ENCODE assay signal across 26 mouse cellular contexts in the genomic region with DNA sequence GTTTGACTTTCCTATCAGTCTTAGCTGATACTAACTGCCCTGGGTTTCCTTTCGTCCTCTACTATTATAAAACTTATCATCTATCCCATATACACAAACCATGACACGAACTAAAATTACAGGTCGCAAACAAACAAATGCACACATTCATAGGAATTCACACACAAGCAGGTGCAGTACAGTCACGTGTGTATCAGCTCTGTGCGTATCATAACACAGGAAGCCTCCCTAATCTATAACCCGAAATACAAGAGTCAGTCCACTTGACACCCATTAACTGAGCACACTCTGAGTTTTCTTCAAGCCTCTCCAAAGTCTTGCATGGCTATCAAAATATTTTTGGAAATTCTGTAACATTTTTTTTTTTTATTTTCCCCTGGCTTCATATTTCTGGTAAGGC. TPM values are rescaled to one million over a fixed set of nuclear protein-coding genes. Genes with fewer than 3 reads are reported as not detected.
DNase-seq lines count a peak whose midpoint lies in the region; ATAC-seq and TF ChIP-seq lines count a peak whose summit lies in the region.
"Had no signal": no experiment of that assay in that cellular context is flagged by ENCODE, and none has a peak within 500 bp of the region (broad histone marks: within the 10 kb centered on the region; RNA-seq: fewer than 3 reads in every experiment).

No protein-coding gene starts in this region.

- TF ChIP-seq RAD21 in MEL (IDR thresholded peaks at IDR 0.05; ENCODE audit: low read depth, low read length) = no peak

- TF ChIP-seq EP300 in heart, postnatal 0 days (IDR thresholded peaks at IDR 0.05; ENCODE audit: low read depth) = no peak
- TF ChIP-seq EP300 in MEL (IDR thresholded peaks at IDR 0.05; ENCODE audit: low read depth in 1 of 2, low read length in 2 of 2) = 0 out of 4 replicates have a peak, but pooled peaks of 1 of the 2 experiments have one; percentile 3
- no peak for TF ChIP-seq EP300 in liver, postnatal 0 days (IDR thresholded peaks at IDR 0.05; ENCODE audit: low read depth)

- no peak for TF ChIP-seq CTCF in heart, postnatal 0 days (IDR thresholded peaks at IDR 0.05; ENCODE audit: low read depth)
- TF ChIP-seq CTCF in MEL (IDR thresholded peaks at IDR 0.05 in 2 of 3, conservative IDR thresholded peaks at IDR 0.05 in 1 of 3; ENCODE audit: control insufficient read depth in 1 of 3, insufficient read depth in 1 of 3, low read depth in 2 of 3, low read length in 3 of 3, poor library complexity in 1 of 3, severe bottlenecking in 1 of 3) = no peak
- TF ChIP-seq CTCF in liver, postnatal 0 days (IDR thresholded peaks at IDR 0.05; ENCODE audit: low read depth) = no peak

- intact Hi-C loops in heart, postnatal 36 days (cut with DNase I) = loop anchor here (2.0 kb wide), 1 partner anchor 58 kb away; no protein-coding TSS in a partner anchor

- ATAC-seq in heart, postnatal 0 days (ENCODE audit: insufficient read depth, low read depth) = no peak
- ATAC-seq in erythroid progenitor cell, adult 5-6 weeks (replicated peaks; ENCODE audit: low FRiP score, poor library complexity, severe bottlenecking) = peak; percentile 61
- peak; percentile 32; the same call in 1 of the 2 replicates for ATAC-seq in liver, postnatal 0 days
- no peak for ATAC-seq in intestine, embryonic 16.5 days

- peaks cover 27% of the 10 kb centered on the region for H3K4me1 ChIP-seq in heart, postnatal 0 days (ENCODE audit: control insufficient read depth, insufficient read depth)
- peaks cover 25 to 48% of the 10 kb centered on the region in 2 experiments for H3K4me1 ChIP-seq in MEL (ENCODE audit: control insufficient read depth in 1 of 2, insufficient read depth in 2 of 2, low read length in 2 of 2)
- H3K4me1 ChIP-seq in liver, postnatal 0 days (ENCODE audit: insufficient read depth) = peaks cover 43% of the 10 kb centered on the region
- H3K4me1 ChIP-seq in intestine, embryonic 16.5 days (ENCODE audit: control insufficient read depth, insufficient read depth, low read length) = peaks cover 20% of the 10 kb centered on the region

- no peak overlapping the region for H3K9ac ChIP-seq in heart, postnatal 0 days (replicated peaks; ENCODE audit: low read depth, low read length)
- peak overlapping the region; percentile 43 for H3K9ac ChIP-seq in MEL (ENCODE audit: control insufficient read depth, low read depth, low read length, poor library complexity, severe bottlenecking)
- no peak overlapping the region for H3K9ac ChIP-seq in liver, postnatal 0 days (replicated peaks)
- no peak overlapping the region for H3K9ac ChIP-seq in intestine, embryonic 16.5 days (ENCODE audit: low read depth, low read length)
- H3K9ac ChIP-seq: embryonic facial prominence, embryonic 15.5 days; forebrain, embryonic 12.5 days; lung, embryonic 15.5 days; neural tube, embryonic 13.5 days had no signal

- TF ChIP-seq POLR2A in MEL (IDR thresholded peaks at IDR 0.05; ENCODE audit: control insufficient read depth in 1 of 2, insufficient read depth in 1 of 2, low read depth in 1 of 2, low read length in 2 of 2, poor library complexity in 1 of 2) = no peak

- H3K4me3 ChIP-seq in heart, postnatal 0 days (ENCODE audit: low read depth, low read length) = no peak overlapping the region
- H3K4me3 ChIP-seq in MEL (ENCODE audit: control insufficient read depth in 1 of 2, insufficient read depth in 1 of 2, low read depth in 2 of 2, low read length in 2 of 2) = peak overlapping the region; percentile 18 to 32; a peak in 3 of 4 replicates
- no peak overlapping the region for H3K4me3 ChIP-seq in liver, postnatal 0 days (ENCODE audit: low read depth, low read length)
- no peak overlapping the region for H3K4me3 ChIP-seq in intestine, embryonic 16.5 days (ENCODE audit: low read length)
- H3K4me3 ChIP-seq: embryonic facial prominence, embryonic 15.5 days; forebrain, embryonic 12.5 days; lung, embryonic 15.5 days; neural tube, embryonic 13.5 days had no signal

- H3K36me3 ChIP-seq in heart, postnatal 0 days (replicated peaks; ENCODE audit: control insufficient read depth, insufficient read depth, low read length) = no peaks in the 10 kb centered on the region
- peaks cover 0 to 36% of the 10 kb centered on the region in 2 experiments; a peak in 2 of 4 replicates for H3K36me3 ChIP-seq in MEL (ENCODE audit: control insufficient read depth in 1 of 2, insufficient read depth in 2 of 2, low read length in 2 of 2)
- H3K36me3 ChIP-seq in liver, postnatal 0 days (replicated peaks; ENCODE audit: insufficient read depth, low read length) = no peaks in the 10 kb centered on the region
- no peaks in the 10 kb centered on the region for H3K36me3 ChIP-seq in intestine, embryonic 16.5 days (ENCODE audit: control insufficient read depth, insufficient read depth, low read length)
- H3K36me3 ChIP-seq: embryonic facial prominence, embryonic 15.5 days; forebrain, embryonic 12.5 days; lung, embryonic 15.5 days; neural tube, embryonic 13.5 days had no signal

- H3K79me2 ChIP-seq in MEL (ENCODE audit: control insufficient read depth, insufficient read depth, low read length, poor library complexity) = no peaks in the 10 kb centered on the region

- H3K9me3 ChIP-seq in heart, postnatal 0 days (replicated peaks; ENCODE audit: control insufficient read depth, low read length) = no peaks in the 10 kb centered on the region
- no peaks in the 10 kb centered on the region for H3K9me3 ChIP-seq in MEL (replicated peaks; ENCODE audit: insufficient read depth, low read length)
- H3K9me3 ChIP-seq in liver, postnatal 0 days (ENCODE audit: low read length) = no peaks in the 10 kb centered on the region
- H3K9me3 ChIP-seq in intestine, embryonic 16.5 days (ENCODE audit: control insufficient read depth, low read length) = no peaks in the 10 kb centered on the region
- H3K9me3 ChIP-seq: embryonic facial prominence, embryonic 15.5 days; forebrain, embryonic 12.5 days; lung, embryonic 15.5 days; neural tube, embryonic 13.5 days had no signal

- peak overlapping the region; percentile 46; the same call in 1 of the 2 replicates for H3K4me2 ChIP-seq in heart, postnatal 0 days (ENCODE audit: low read depth, low read length)
- peak overlapping the region; percentile 54 for H3K4me2 ChIP-seq in liver, postnatal 0 days (ENCODE audit: low read depth, low read length)
- H3K4me2 ChIP-seq in intestine, embryonic 16.5 days (ENCODE audit: low read depth, low read length) = no peak overlapping the region
- H3K4me2 ChIP-seq: forebrain, embryonic 12.5 days; midbrain, embryonic 11.5 days had no signal

- H3K27ac ChIP-seq in heart, postnatal 0 days (ENCODE audit: low read depth) = peak overlapping the region; percentile 88; the same call in 1 of the 2 replicates
- H3K27ac ChIP-seq in MEL (ENCODE audit: control insufficient read depth, low read depth, low read length) = peak overlapping the region; percentile 50
- peak overlapping the region; percentile 76 for H3K27ac ChIP-seq in liver, postnatal 0 days (ENCODE audit: low read depth)
- H3K27ac ChIP-seq in intestine, embryonic 16.5 days (ENCODE audit: low read length) = no peak overlapping the region
- H3K27ac ChIP-seq: forebrain, embryonic 12.5 days had no signal

- 67% methylated on average over 6 of the region's 6 CpGs for WGBS in heart, postnatal 0 days
- WGBS in liver, postnatal 0 days (ENCODE audit: insufficient replicate concordance) = 56% methylated on average over 6 of the region's 6 CpGs
- WGBS in intestine, embryonic 16.5 days = 82% methylated on average over 6 of the region's 6 CpGs

- no peaks in the 10 kb centered on the region for H3K27me3 ChIP-seq in heart, postnatal 0 days (ENCODE audit: control insufficient read depth, insufficient read depth, low read length)
- H3K27me3 ChIP-seq in MEL (ENCODE audit: control insufficient read depth in 1 of 2, insufficient read depth in 2 of 2, low read length in 2 of 2) = no peaks in the 10 kb centered on the region
- no peaks in the 10 kb centered on the region for H3K27me3 ChIP-seq in liver, postnatal 0 days (ENCODE audit: insufficient read depth, low read length)
- H3K27me3 ChIP-seq in intestine, embryonic 16.5 days (replicated peaks; ENCODE audit: control insufficient read depth, insufficient read depth, low read length) = no peaks in the 10 kb centered on the region
- H3K27me3 ChIP-seq: embryonic facial prominence, embryonic 15.5 days; forebrain, embryonic 12.5 days; lung, embryonic 15.5 days; neural tube, embryonic 13.5 days had no signal

- no peak for DNase-seq in heart, postnatal 0 days (ENCODE audit: low spot score)
- no peak for DNase-seq in heart, postnatal 36 days
- DNase-seq in MEL (ENCODE audit: low read depth, low spot score) = peak; percentile 40
- DNase-seq in liver, postnatal 0 days = no peak
- DNase-seq in urinary bladder, postnatal 14 days (ENCODE audit: low spot score) = no peak
- DNase-seq: adrenal gland, postnatal 25 days; cerebellum, adult 18-20 months; cerebellum, postnatal 25 days; layer of hippocampus, adult 9-11 months; right cerebral cortex, adult 18-20 months had no signal

TF ChIP-seq in MEL, 35 proteins besides CTCF, POLR2A, EP300 and RAD21 (continues in another document):
- TF ChIP-seq ZC3H11A (IDR thresholded peaks at IDR 0.05; ENCODE audit: low read depth, low read length) = no peak

RNA-seq across cellular contexts. Expression of a gene that starts 15.9 kb away (rescaled TPM):
- not detected in 2 replicates for total RNA-seq in heart, postnatal 0 days (2014; rRNA removed; ENCODE audit: low replicate concordance)
- polyA plus RNA-seq in heart, postnatal 0 days (2015; fragmentation: Nextera tagmentation; extraction: Ambion mirVana) = not detected in 2 replicates
- not detected for total RNA-seq in heart, postnatal 36 days (2021)
- total RNA-seq in MEL (2012; rRNA removed) = not detected in 2 replicates
- polyA plus RNA-seq in MEL (2012; ENCODE audit: insufficient read depth in 1 of 2, insufficient read length in 2 of 2, low read depth in 1 of 2, low replicate concordance in 2 of 2, missing spikeins in 1 of 2) = not detected
- not detected in 2 replicates for total RNA-seq in erythroid progenitor cell, adult 5-6 weeks (2015; ENCODE audit: low replicate concordance)
- total RNA-seq in erythroid progenitor cell, adult 5-6 weeks (2017; ENCODE audit: low replicate concordance) = not detected in 2 replicates
- not detected in 2 replicates for polyA plus RNA-seq in liver, postnatal 0 days (2015; fragmentation: Nextera tagmentation; extraction: Ambion mirVana)
- not detected in 2 replicates for polyA plus RNA-seq in intestine, embryonic 16.5 days (2015; fragmentation: Nextera tagmentation; extraction: Ambion mirVana)
- total RNA-seq: adrenal gland, postnatal 25 days; ES-E14; gastrocnemius, postnatal 10 days; heart, adult 8-10 months; hematopoietic stem cell, adult 5-6 weeks; left cerebral cortex, adult 8-10 months; monocyte, adult 5-6 weeks had no signal
- polyA plus RNA-seq: C2C12; embryonic facial prominence, embryonic 15.5 days; forebrain, embryonic 12.5 days; limb, embryonic 11.5 days; lung, embryonic 15.5 days; midbrain, embryonic 11.5 days; neural tube, embryonic 13.5 days; testis, adult 2 months had no signal

RNA-seq across cellular contexts. Expression of a gene that starts 22.2 kb away (rescaled TPM):
- 62.1 and 72.7 TPM in 2 replicates for total RNA-seq in heart, postnatal 0 days (2014; rRNA removed; ENCODE audit: low replicate concordance)
- 24.7 and 28.3 TPM in 2 replicates for polyA plus RNA-seq in heart, postnatal 0 days (2015; fragmentation: Nextera tagmentation; extraction: Ambion mirVana)
- 10 to 100 TPM; 34.9 to 37.6 TPM for total RNA-seq in heart, postnatal 36 days (2021)
- total RNA-seq in MEL (2012; rRNA removed) = 34.9 and 36.1 TPM in 2 replicates
- polyA plus RNA-seq in MEL (2012; ENCODE audit: insufficient read depth in 1 of 2, insufficient read length in 2 of 2, low read depth in 1 of 2, low replicate concordance in 2 of 2, missing spikeins in 1 of 2) = 100 to 1,000 TPM in 1 of 2 experiments, 10 to 100 TPM in 1; 27.8 to 299 TPM
- 188 and 216 TPM in 2 replicates for total RNA-seq in erythroid progenitor cell, adult 5-6 weeks (2015; ENCODE audit: low replicate concordance)
- 249 and 271 TPM in 2 replicates for total RNA-seq in erythroid progenitor cell, adult 5-6 weeks (2017; ENCODE audit: low replicate concordance)
- polyA plus RNA-seq in liver, postnatal 0 days (2015; fragmentation: Nextera tagmentation; extraction: Ambion mirVana) = 20.5 and 21.8 TPM in 2 replicates
- 33.3 and 35.0 TPM in 2 replicates for polyA plus RNA-seq in intestine, embryonic 16.5 days (2015; fragmentation: Nextera tagmentation; extraction: Ambion mirVana)

Comparison
In these comparisons a context has a peak if more than half of its experiments do, and no peak if none do; other contexts are left out.
1. ATAC-seq: peak in erythroid progenitor cell, adult 5-6 weeks (single experiment) and liver, postnatal 0 days (single experiment); none in heart, postnatal 0 days (single experiment) and intestine, embryonic 16.5 days (single experiment).
2. H3K4me3 ChIP-seq: peak in MEL (2 of 2); none in heart, postnatal 0 days (single experiment), liver, postnatal 0 days (single experiment) and intestine, embryonic 16.5 days (single experiment).